Mouse (Mus musculus): ENCODE data around the gene Prkce.
A peak's percentile ranks its signal among the peaks of the same experiment; 100 is the strongest.

Gene Prkce

GRCm38 (mm10) chr17:86344032-86344431 is 176.4 kb downstream of the Prkce start:
- DNase-seq = peak; percentile 49 to 58

- DNase-seq = peak; percentile 41 to 62
Observed at GRCm38 (mm10) chr17:86345234-86346005, 177.8 kb downstream of the Prkce start.

GRCm38 (mm10) chr17:86350236-86350635 is 182.7 kb downstream of the Prkce start:
- peak; percentile 76 to 83 for DNase-seq

GRCm38 (mm10) chr17:86350791-86351261 is 183.2 kb downstream of the Prkce start:
- DNase-seq = peak; percentile 72 to 75

- DNase-seq = no peak
Observed at GRCm38 (mm10) chr17:86351282-86351681, 183.7 kb downstream of the Prkce start.

- peak; percentile 49 for DNase-seq
Observed at GRCm38 (mm10) chr17:86352247-86353037, 184.9 kb downstream of the Prkce start.

- peak; percentile 73 to 79 for DNase-seq
Observed at GRCm38 (mm10) chr17:86353679-86354078, 186.1 kb downstream of the Prkce start.

GRCm38 (mm10) chr17:86354101-86354500 is 186.5 kb downstream of the Prkce start:
- no peak for DNase-seq

GRCm38 (mm10) chr17:86354896-86355295 is 187.3 kb downstream of the Prkce start:
- DNase-seq = no peak

- no peak for DNase-seq
Observed at GRCm38 (mm10) chr17:86355318-86355717, 187.7 kb downstream of the Prkce start.

GRCm38 (mm10) chr17:86355772-86356451 is 188.3 kb downstream of the Prkce start:
- DNase-seq = peak; percentile 42 to 55

- no peak for DNase-seq
Observed at GRCm38 (mm10) chr17:86358388-86358787, 190.8 kb downstream of the Prkce start.

GRCm38 (mm10) chr17:86358847-86359246 is 191.3 kb downstream of the Prkce start:
- peak in 1 of 2 experiments; percentile 36 for DNase-seq

GRCm38 (mm10) chr17:86360849-86361248 is 193.3 kb downstream of the Prkce start:
- DNase-seq = no peak

GRCm38 (mm10) chr17:86363356-86363755 is 195.8 kb downstream of the Prkce start:
- no peak for DNase-seq

- DNase-seq = no peak
Observed at GRCm38 (mm10) chr17:86364349-86365075, 196.9 kb downstream of the Prkce start.

- DNase-seq = no peak
Observed at GRCm38 (mm10) chr17:86366919-86367318, 199.3 kb downstream of the Prkce start.

- no peak for DNase-seq
Observed at GRCm38 (mm10) chr17:86367676-86368075, 200.1 kb downstream of the Prkce start.

GRCm38 (mm10) chr17:86370106-86370742 is 202.6 kb downstream of the Prkce start:
- DNase-seq = no peak

GRCm38 (mm10) chr17:86371101-86371561 is 203.5 kb downstream of the Prkce start:
- no peak for DNase-seq

- no peak for DNase-seq
Observed at GRCm38 (mm10) chr17:86376389-86376788, 208.8 kb downstream of the Prkce start.

- no peak for DNase-seq
Observed at GRCm38 (mm10) chr17:86377863-86378262, 210.3 kb downstream of the Prkce start.
